Mouse (Mus musculus): ENCODE results near the gene BC005624. TPM values are rescaled to one million over a fixed set of nuclear protein-coding genes. Genes with fewer than 3 reads are reported as not detected.

Gene BC005624
- polyA plus RNA-seq, 1 experiment, result 27.3 TPM

GRCm38 (mm10) chr2:31002857-31003256, 20.9 kb upstream of the BC005624 start:
- Histone ChIP-seq H3K4me1 (ENCODE audit: control insufficient read depth, insufficient read depth, low read length) (peaks cover 7% of the 10 kb centered on the region; the same call in 1 of the 2 replicates), H3K4me3 (ENCODE audit: insufficient read depth, low read depth, low read length) (no peak overlapping the region), H3K36me3 (ENCODE audit: control insufficient read depth, insufficient read depth, low read length) (no peaks in the 10 kb centered on the region; the same call in 1 of the 2 replicates), H3K27me3 (replicated peaks; ENCODE audit: control insufficient read depth, insufficient read depth, low read length) (no peaks in the 10 kb centered on the region), H3K27ac (ENCODE audit: insufficient read depth, low read depth, low read length) (no peak overlapping the region)
- TF ChIP-seq POLR2A (IDR thresholded peaks at IDR 0.05; ENCODE audit: low read depth, low read length), result no peak
- no peak for TF ChIP-seq CTCF (conservative IDR thresholded peaks at IDR 0.05; ENCODE audit: insufficient read depth, insufficient read length, low read depth, low read length)
- 95% methylated on average over 10 of the region's 10 CpGs for WGBS
- DNase-seq, result no peak

GRCm38 (mm10) chr2:30998443-30999260, 16.7 kb upstream of the BC005624 start:
- no peak for TF ChIP-seq POLR2A (IDR thresholded peaks at IDR 0.05; ENCODE audit: low read depth, low read length)
- TF ChIP-seq CTCF (conservative IDR thresholded peaks at IDR 0.05; ENCODE audit: insufficient read depth, insufficient read length, low read depth, low read length), result no peak
- Histone ChIP-seq H3K27me3 (replicated peaks; ENCODE audit: control insufficient read depth, insufficient read depth, low read length) (no peaks in the 10 kb centered on the region), H3K4me3 (ENCODE audit: insufficient read depth, low read depth, low read length) (no peak overlapping the region), H3K36me3 (ENCODE audit: control insufficient read depth, insufficient read depth, low read length) (no peaks in the 10 kb centered on the region; the same call in 1 of the 2 replicates), H3K27ac (ENCODE audit: insufficient read depth, low read depth, low read length) (no peak overlapping the region), H3K4me1 (ENCODE audit: control insufficient read depth, insufficient read depth, low read length) (peaks cover 22% of the 10 kb centered on the region; the same call in 1 of the 2 replicates)
- WGBS, result 73% methylated on average over 8 of the region's 8 CpGs
- no peak for DNase-seq

GRCm38 (mm10) chr2:30995432-30995996, 13.5 kb upstream of the BC005624 start:
- Histone ChIP-seq H3K27me3 (replicated peaks; ENCODE audit: control insufficient read depth, insufficient read depth, low read length) (no peaks in the 10 kb centered on the region), H3K36me3 (ENCODE audit: control insufficient read depth, insufficient read depth, low read length) (no peaks in the 10 kb centered on the region; the same call in 1 of the 2 replicates), H3K27ac (ENCODE audit: insufficient read depth, low read depth, low read length) (peak overlapping the region; percentile 42), H3K4me1 (ENCODE audit: control insufficient read depth, insufficient read depth, low read length) (peaks cover 22% of the 10 kb centered on the region; the same call in 1 of the 2 replicates), H3K4me3 (ENCODE audit: insufficient read depth, low read depth, low read length) (peak overlapping the region; percentile 50)
- 37% methylated on average over 11 of the region's 11 CpGs for WGBS
- peak; percentile 82 for DNase-seq
- TF ChIP-seq CTCF (conservative IDR thresholded peaks at IDR 0.05; ENCODE audit: insufficient read depth, insufficient read length, low read depth, low read length) (no peak), POLR2A (IDR thresholded peaks at IDR 0.05; ENCODE audit: low read depth, low read length) (no peak)

GRCm38 (mm10) chr2:30994853-30995252, 12.9 kb upstream of the BC005624 start:
- WGBS, result 88% methylated on average over 4 of the region's 4 CpGs
- H3K27ac ChIP-seq (ENCODE audit: insufficient read depth, low read depth, low read length), result no peak overlapping the region
- H3K27me3 ChIP-seq (replicated peaks; ENCODE audit: control insufficient read depth, insufficient read depth, low read length), result no peaks in the 10 kb centered on the region
- peaks cover 22% of the 10 kb centered on the region; the same call in 1 of the 2 replicates for H3K4me1 ChIP-seq (ENCODE audit: control insufficient read depth, insufficient read depth, low read length)
- DNase-seq, result no peak
- no peak for TF ChIP-seq CTCF (conservative IDR thresholded peaks at IDR 0.05; ENCODE audit: insufficient read depth, insufficient read length, low read depth, low read length)
- TF ChIP-seq POLR2A (IDR thresholded peaks at IDR 0.05; ENCODE audit: low read depth, low read length), result no peak
- no peaks in the 10 kb centered on the region for H3K36me3 ChIP-seq (ENCODE audit: control insufficient read depth, insufficient read depth, low read length)
- H3K4me3 ChIP-seq (ENCODE audit: insufficient read depth, low read depth, low read length), result no peak overlapping the region

GRCm38 (mm10) chr2:30990221-30990620, 8.2 kb upstream of the BC005624 start:
- no peak for DNase-seq
- TF ChIP-seq CTCF (conservative IDR thresholded peaks at IDR 0.05; ENCODE audit: insufficient read depth, insufficient read length, low read depth, low read length), result no peak
- TF ChIP-seq POLR2A (IDR thresholded peaks at IDR 0.05; ENCODE audit: low read depth, low read length), result no peak
- H3K27ac ChIP-seq (ENCODE audit: insufficient read depth, low read depth, low read length), result no peak overlapping the region
- no peak overlapping the region for H3K4me3 ChIP-seq (ENCODE audit: insufficient read depth, low read depth, low read length)
- no peaks in the 10 kb centered on the region for H3K36me3 ChIP-seq (ENCODE audit: control insufficient read depth, insufficient read depth, low read length)
- WGBS, result 77% methylated on average over 9 of the region's 9 CpGs
- peaks cover 5% of the 10 kb centered on the region; the same call in 1 of the 2 replicates for H3K4me1 ChIP-seq (ENCODE audit: control insufficient read depth, insufficient read depth, low read length)
- no peaks in the 10 kb centered on the region for H3K27me3 ChIP-seq (replicated peaks; ENCODE audit: control insufficient read depth, insufficient read depth, low read length)

- Histone ChIP-seq H3K4me3 (ENCODE audit: insufficient read depth, low read depth, low read length) (no peak overlapping the region), H3K4me1 (ENCODE audit: control insufficient read depth, insufficient read depth, low read length) (peaks cover 9% of the 10 kb centered on the region), H3K27me3 (replicated peaks; ENCODE audit: control insufficient read depth, insufficient read depth, low read length) (no peaks in the 10 kb centered on the region), H3K27ac (ENCODE audit: insufficient read depth, low read depth, low read length) (0 out of 2 replicates have a peak overlapping the region, but pooled peaks have one; percentile 37), H3K36me3 (ENCODE audit: control insufficient read depth, insufficient read depth, low read length) (no peaks in the 10 kb centered on the region)
- WGBS, result 33% methylated on average over 17 of the region's 17 CpGs
- DNase-seq, result peak; percentile 87
- TF ChIP-seq CTCF (conservative IDR thresholded peaks at IDR 0.05; ENCODE audit: insufficient read depth, insufficient read length, low read depth, low read length), result no peak
- no peak for TF ChIP-seq POLR2A (IDR thresholded peaks at IDR 0.05; ENCODE audit: low read depth, low read length)
These were observed 3.4 kb upstream of the BC005624 start for GRCm38 (mm10) chr2:30985111-30986020.
